22 mouse cellular contexts compared by ENCODE assay signal in the genomic region with DNA sequence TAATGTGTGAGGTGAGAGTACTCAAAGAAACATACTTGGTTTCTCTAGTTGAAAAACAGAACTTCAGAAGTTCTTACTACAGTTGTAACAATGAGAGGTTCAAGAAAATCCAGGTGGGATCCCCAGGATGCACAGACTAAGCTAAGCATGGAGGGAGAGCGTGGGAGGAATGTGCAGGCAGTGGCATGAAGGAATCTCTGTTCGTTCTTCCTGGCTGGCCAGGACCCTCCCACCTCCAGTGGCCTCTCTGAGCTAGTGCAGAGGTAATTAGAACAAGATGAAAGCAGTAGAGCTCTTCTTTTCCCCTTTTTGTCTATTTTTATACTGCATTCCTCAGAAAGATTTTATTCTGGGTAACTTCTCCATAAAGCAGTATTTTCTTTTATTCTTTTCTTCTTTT.
"Had no signal": no experiment of that assay in that cellular context is flagged by ENCODE, and none has a peak within 500 bp of the region (broad histone marks: within the 10 kb centered on the region; RNA-seq: fewer than 3 reads in every experiment).

No protein-coding gene starts in this region.

- H3K27me3 ChIP-seq: intestine, embryonic 15.5 days; limb, embryonic 12.5 days; limb, embryonic 15.5 days; midbrain, embryonic 13.5 days; neural tube, embryonic 13.5 days; stomach, embryonic 15.5 days had no signal

- ATAC-seq: intestine, embryonic 15.5 days; liver, postnatal 0 days; lung, postnatal 0 days; midbrain, embryonic 13.5 days; midbrain, embryonic 16.5 days had no signal

- H3K27ac ChIP-seq: intestine, embryonic 15.5 days; limb, embryonic 12.5 days; limb, embryonic 15.5 days; liver, embryonic 14.5 days; macrophage; midbrain, embryonic 10.5 days; midbrain, embryonic 13.5 days; neural tube, embryonic 13.5 days; stomach, embryonic 15.5 days had no signal

- H3K4me3 ChIP-seq: intestine, embryonic 15.5 days; limb, embryonic 12.5 days; limb, embryonic 15.5 days; midbrain, embryonic 10.5 days; midbrain, embryonic 13.5 days; myocyte; neural tube, embryonic 13.5 days; stomach, embryonic 15.5 days had no signal

- H3K9ac ChIP-seq: intestine, embryonic 15.5 days; limb, embryonic 12.5 days; limb, embryonic 15.5 days; liver, embryonic 14.5 days; liver, postnatal 0 days; lung, embryonic 14.5 days; midbrain, embryonic 13.5 days; neural tube, embryonic 13.5 days; stomach, embryonic 15.5 days had no signal

- H3K9me3 ChIP-seq: intestine, embryonic 15.5 days; limb, embryonic 12.5 days; limb, embryonic 15.5 days; midbrain, embryonic 10.5 days; midbrain, embryonic 13.5 days; neural tube, embryonic 13.5 days; stomach, embryonic 15.5 days had no signal

- H3K36me3 ChIP-seq: intestine, embryonic 15.5 days; limb, embryonic 12.5 days; limb, embryonic 15.5 days; midbrain, embryonic 10.5 days; midbrain, embryonic 13.5 days; neural tube, embryonic 13.5 days; stomach, embryonic 15.5 days had no signal

- H3K4me2 ChIP-seq: intestine, embryonic 15.5 days; limb, embryonic 12.5 days; limb, embryonic 15.5 days; liver, embryonic 11.5 days; lung, embryonic 14.5 days; midbrain, embryonic 13.5 days; neural tube, embryonic 13.5 days; stomach, embryonic 15.5 days had no signal

- H3K4me1 ChIP-seq: intestine, embryonic 15.5 days; limb, embryonic 12.5 days; midbrain, embryonic 10.5 days; midbrain, embryonic 13.5 days; neural tube, embryonic 13.5 days; stomach, embryonic 15.5 days had no signal

- DNase-seq: kidney, adult 11 months; kidney, postnatal 36 days; left cerebral cortex, postnatal 4 days; liver, postnatal 0 days; lung, embryonic 14.5 days; retina, postnatal 1 day; right cerebral cortex, postnatal 25 days; spleen, adult 18-20 months; thymus, postnatal 36 days had no signal
